Comparison of ENCODE assay signal across 8 mouse cellular contexts in genomic region chr4:10923180-10923579, GRCm38 (mm10). TPM values are rescaled to one million over a fixed set of nuclear protein-coding genes. Genes with fewer than 3 reads are reported as not detected.
DNase-seq lines count a peak whose midpoint lies in the region; ATAC-seq lines count a peak whose summit lies in the region.

No protein-coding gene starts in this region.

- ATAC-seq in midbrain, embryonic 16.5 days = peak; percentile 54; the same call in 1 of the 2 replicates
- peak; percentile 74 for ATAC-seq in lung, embryonic 16.5 days (ENCODE audit: low read depth)

- no peak overlapping the region for H3K4me2 ChIP-seq in midbrain, embryonic 16.5 days (ENCODE audit: low read length)
- no peak overlapping the region for H3K4me2 ChIP-seq in lung, embryonic 16.5 days (ENCODE audit: low read depth, low read length)

- WGBS in midbrain, embryonic 16.5 days = 54% methylated on average over 6 of the region's 6 CpGs
- WGBS in midbrain, embryonic 10.5 days = 87% methylated on average over 6 of the region's 6 CpGs
- WGBS in lung, embryonic 16.5 days = 27% methylated on average over 6 of the region's 6 CpGs

- H3K36me3 ChIP-seq in midbrain, embryonic 16.5 days (ENCODE audit: control insufficient read depth, insufficient read depth, low read length) = no peaks in the 10 kb centered on the region
- H3K36me3 ChIP-seq in midbrain, embryonic 10.5 days = no peaks in the 10 kb centered on the region
- no peaks in the 10 kb centered on the region for H3K36me3 ChIP-seq in lung, embryonic 16.5 days (ENCODE audit: control insufficient read depth, insufficient read depth, low read length)
- H3K36me3 ChIP-seq in splenic B cell, adult 2 months (ENCODE audit: control insufficient read depth, insufficient read depth, low read length, poor library complexity, severe bottlenecking) = no peaks in the 10 kb centered on the region

- H3K9ac ChIP-seq in midbrain, embryonic 16.5 days (ENCODE audit: low read depth, low read length) = no peak overlapping the region
- no peak overlapping the region; the same call in 1 of the 2 replicates for H3K9ac ChIP-seq in lung, embryonic 16.5 days (ENCODE audit: low read length)

- no peaks in the 10 kb centered on the region for H3K4me1 ChIP-seq in midbrain, embryonic 16.5 days (ENCODE audit: control insufficient read depth, insufficient read depth, low read length)
- H3K4me1 ChIP-seq in midbrain, embryonic 10.5 days = no peaks in the 10 kb centered on the region
- H3K4me1 ChIP-seq in lung, embryonic 16.5 days (replicated peaks; ENCODE audit: control insufficient read depth, insufficient read depth, low read length) = no peaks in the 10 kb centered on the region

- no peaks in the 10 kb centered on the region for H3K9me3 ChIP-seq in midbrain, embryonic 16.5 days (replicated peaks; ENCODE audit: control insufficient read depth, low read length, poor library complexity, severe bottlenecking)
- H3K9me3 ChIP-seq in midbrain, embryonic 10.5 days (replicated peaks) = no peaks in the 10 kb centered on the region
- no peaks in the 10 kb centered on the region for H3K9me3 ChIP-seq in lung, embryonic 16.5 days (ENCODE audit: control insufficient read depth, low read length)

- H3K4me3 ChIP-seq in midbrain, embryonic 16.5 days (ENCODE audit: low read depth, low read length) = no peak overlapping the region
- no peak overlapping the region for H3K4me3 ChIP-seq in midbrain, embryonic 10.5 days
- no peak overlapping the region for H3K4me3 ChIP-seq in lung, embryonic 16.5 days (ENCODE audit: low read length)

- DNase-seq in midbrain, embryonic 10.5 days (ENCODE audit: low spot score) = no peak
- DNase-seq in adrenal gland, postnatal 36 days = peak; percentile 75 to 86
- DNase-seq in gastrocnemius, postnatal 25 days = peak; percentile 55
- DNase-seq in kidney, postnatal 14 days = peak; percentile 72
- peak; percentile 64 for DNase-seq in splenic B cell, adult 2 months (ENCODE audit: low read depth, low spot score)
- DNase-seq in c-Kit-positive CD71-positive TER-119-positive erythroid progenitor cells, embryonic 14.5 days (ENCODE audit: low spot score) = no peak

- no peak overlapping the region for H3K27ac ChIP-seq in midbrain, embryonic 16.5 days (ENCODE audit: low read length)
- no peak overlapping the region for H3K27ac ChIP-seq in midbrain, embryonic 10.5 days (replicated peaks)
- H3K27ac ChIP-seq in lung, embryonic 16.5 days (ENCODE audit: low read length) = no peak overlapping the region

- no peaks in the 10 kb centered on the region for H3K27me3 ChIP-seq in midbrain, embryonic 16.5 days (ENCODE audit: control insufficient read depth, insufficient read depth, low read depth, low read length)
- no peaks in the 10 kb centered on the region for H3K27me3 ChIP-seq in midbrain, embryonic 10.5 days (ENCODE audit: low read depth, poor library complexity, severe bottlenecking)
- H3K27me3 ChIP-seq in lung, embryonic 16.5 days (ENCODE audit: control insufficient read depth, insufficient read depth, low read depth, low read length) = no peaks in the 10 kb centered on the region
- H3K27me3 ChIP-seq in splenic B cell, adult 2 months (ENCODE audit: control insufficient read depth, insufficient read depth, low read length, poor library complexity, severe bottlenecking) = no peaks in the 10 kb centered on the region

RNA-seq across cellular contexts. Expression of gene 2610301B20Rik, which starts 48.9 kb away (rescaled TPM):
- polyA plus RNA-seq in midbrain, embryonic 16.5 days (2015; fragmentation: Nextera tagmentation; extraction: Ambion mirVana) = 49.2 and 51.9 TPM in 2 replicates
- 52.1 and 52.3 TPM in 2 replicates for polyA plus RNA-seq in midbrain, embryonic 10.5 days (2016; fragmentation: Nextera tagmentation; extraction: Ambion mirVana)
- total RNA-seq in adrenal gland, postnatal 36 days (2021) = 10 to 100 TPM; 21.9 to 23.5 TPM
- 1 to 10 TPM; 3.6 to 4.2 TPM for total RNA-seq in gastrocnemius, postnatal 25 days (2021)
- 32.5 and 32.6 TPM in 2 replicates for polyA plus RNA-seq in lung, embryonic 16.5 days (2015; fragmentation: Nextera tagmentation; extraction: Ambion mirVana)

Comparison
In these comparisons a context has a peak if more than half of its experiments do, and no peak if none do; other contexts are left out.
1. DNase-seq: peak in adrenal gland, postnatal 36 days (2 of 2), gastrocnemius, postnatal 25 days (single experiment), kidney, postnatal 14 days (single experiment) and splenic B cell, adult 2 months (single experiment); none in midbrain, embryonic 10.5 days (single experiment) and c-Kit-positive CD71-positive TER-119-positive erythroid progenitor cells, embryonic 14.5 days (single experiment).